In the genomic region with DNA sequence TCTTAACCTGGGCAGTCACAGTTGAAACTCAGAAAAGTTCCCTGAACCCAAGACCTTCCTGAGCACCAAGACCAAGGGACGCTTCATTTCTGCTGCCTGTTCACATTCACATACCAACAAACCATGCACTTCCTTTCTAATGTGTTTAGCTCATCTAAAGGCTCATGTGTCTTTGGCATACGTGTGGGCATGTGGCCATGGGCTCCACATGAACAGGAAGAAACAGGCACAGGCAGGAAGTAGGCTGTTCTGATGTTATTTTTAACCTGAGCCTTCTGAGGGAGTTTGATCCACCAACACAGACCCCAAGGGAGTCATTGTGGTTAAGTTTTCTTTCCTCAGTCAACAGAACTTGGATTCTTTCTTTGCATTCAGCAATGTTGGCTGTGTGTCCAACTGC, we compare ENCODE assay signal across 16 mouse cellular contexts.
DNase-seq lines count a peak whose midpoint lies in the region; ATAC-seq and TF ChIP-seq lines count a peak whose summit lies in the region.
"Had no signal": no experiment of that assay in that cellular context is flagged by ENCODE, and none has a peak within 500 bp of the region (broad histone marks: within the 10 kb centered on the region; RNA-seq: fewer than 3 reads in every experiment).

No protein-coding gene starts in this region.

- no peak overlapping the region for H3K4me2 ChIP-seq in limb, embryonic 14.5 days (replicated peaks; ENCODE audit: low read depth, low read length, severe bottlenecking)
- H3K4me2 ChIP-seq: embryonic facial prominence, embryonic 15.5 days; hindbrain, embryonic 15.5 days had no signal

- no peak for TF ChIP-seq POLR2A in limb, embryonic 14.5 days (IDR thresholded peaks at IDR 0.05; ENCODE audit: borderline replicate concordance, extremely low read depth, insufficient read depth, insufficient read length)
- no peak for TF ChIP-seq POLR2A in thymus, adult 2 months (IDR thresholded peaks at IDR 0.05; ENCODE audit: control insufficient read depth, extremely low read depth, insufficient read depth, low read length, poor library complexity)

- H3K9ac ChIP-seq in limb, embryonic 14.5 days (ENCODE audit: low read depth, low read length, severe bottlenecking) = no peak overlapping the region
- H3K9ac ChIP-seq: embryonic facial prominence, embryonic 15.5 days; hindbrain, embryonic 15.5 days had no signal

- peak; percentile 13 for DNase-seq in limb, embryonic 14.5 days (ENCODE audit: low spot score)
- no peak for DNase-seq in limb, embryonic 10.5 days (ENCODE audit: low spot score)
- peak; percentile 54 to 67 for DNase-seq in CD8-positive naive resting alpha-beta T cell, adult 2 months (ENCODE audit: low read depth in 2 of 2, low spot score in 2 of 2)
- peak; percentile 26 for DNase-seq in fat pad, adult 2 months (ENCODE audit: extremely low read depth, low read depth, low spot score)
- peak; percentile 67 for DNase-seq in thymus, adult 2 months
- DNase-seq in layer of hippocampus, adult 18-20 months (ENCODE audit: low spot score in 2 of 2) = no peak
- DNase-seq in adrenal gland, adult 2 months = no peak
- DNase-seq: adrenal gland, postnatal 36 days; cerebellum, adult 8-10 months; kidney, postnatal 25 days; lung, adult 2 months; spleen, adult 18-20 months had no signal

- TF ChIP-seq CTCF in thymus, adult 2 months (IDR thresholded peaks at IDR 0.05; ENCODE audit: borderline replicate concordance, control insufficient read depth, extremely low read depth, insufficient read depth, low read length, poor library complexity) = no peak

- no peaks in the 10 kb centered on the region for H3K4me1 ChIP-seq in limb, embryonic 14.5 days (ENCODE audit: control insufficient read depth, insufficient read depth, low read length)
- no peaks in the 10 kb centered on the region for H3K4me1 ChIP-seq in limb, embryonic 10.5 days
- peaks cover 29% of the 10 kb centered on the region for H3K4me1 ChIP-seq in thymus, adult 2 months (replicated peaks; ENCODE audit: control insufficient read depth, insufficient read depth, low read length)
- H3K4me1 ChIP-seq: hindbrain, embryonic 15.5 days had no signal

- H3K9me3 ChIP-seq in limb, embryonic 14.5 days (ENCODE audit: control insufficient read depth, low read length) = no peaks in the 10 kb centered on the region
- H3K9me3 ChIP-seq in limb, embryonic 10.5 days (replicated peaks) = no peaks in the 10 kb centered on the region
- H3K9me3 ChIP-seq: embryonic facial prominence, embryonic 15.5 days; hindbrain, embryonic 15.5 days had no signal

- 53% methylated on average over 2 of the region's 2 CpGs for WGBS in limb, embryonic 14.5 days
- 71% methylated on average over 2 of the region's 2 CpGs for WGBS in limb, embryonic 10.5 days
- WGBS in thymus, adult 2 months = 4% methylated on average over 2 of the region's 2 CpGs

- no peaks in the 10 kb centered on the region for H3K27me3 ChIP-seq in limb, embryonic 14.5 days (ENCODE audit: control insufficient read depth, insufficient read depth, low read length)
- H3K27me3 ChIP-seq in limb, embryonic 10.5 days (ENCODE audit: low read depth, poor library complexity, severe bottlenecking) = no peaks in the 10 kb centered on the region
- H3K27me3 ChIP-seq in thymus, adult 2 months (ENCODE audit: control insufficient read depth, insufficient read depth, low read length) = no peaks in the 10 kb centered on the region
- H3K27me3 ChIP-seq: embryonic facial prominence, embryonic 15.5 days; hindbrain, embryonic 15.5 days had no signal

- no peak for ATAC-seq in limb, embryonic 14.5 days (ENCODE audit: low FRiP score, low read depth)
- ATAC-seq: forebrain, embryonic 16.5 days; midbrain, embryonic 16.5 days had no signal

- no peaks in the 10 kb centered on the region for H3K36me3 ChIP-seq in limb, embryonic 14.5 days (ENCODE audit: control insufficient read depth, insufficient read depth, low read length)
- no peaks in the 10 kb centered on the region for H3K36me3 ChIP-seq in limb, embryonic 10.5 days
- H3K36me3 ChIP-seq in thymus, adult 2 months (ENCODE audit: control insufficient read depth, insufficient read depth, low read length) = no peaks in the 10 kb centered on the region
- H3K36me3 ChIP-seq: embryonic facial prominence, embryonic 15.5 days; hindbrain, embryonic 15.5 days had no signal

- H3K4me3 ChIP-seq in limb, embryonic 14.5 days (replicated peaks; ENCODE audit: low read length) = no peak overlapping the region
- H3K4me3 ChIP-seq in limb, embryonic 10.5 days = no peak overlapping the region
- no peak overlapping the region for H3K4me3 ChIP-seq in thymus, adult 2 months (ENCODE audit: control insufficient read depth, insufficient read depth, low read length)
- H3K4me3 ChIP-seq: embryonic facial prominence, embryonic 15.5 days; hindbrain, embryonic 15.5 days had no signal

- no peak overlapping the region for H3K27ac ChIP-seq in limb, embryonic 14.5 days (replicated peaks; ENCODE audit: low read depth, low read length)
- no peak overlapping the region for H3K27ac ChIP-seq in limb, embryonic 10.5 days
- peak overlapping the region; percentile 83 for H3K27ac ChIP-seq in thymus, adult 2 months (ENCODE audit: control insufficient read depth, insufficient read depth, low read length)
- H3K27ac ChIP-seq: embryonic facial prominence, embryonic 15.5 days; hindbrain, embryonic 15.5 days had no signal

Comparison
In these comparisons a context has a peak if more than half of its experiments do, and no peak if none do; other contexts are left out.
1. DNase-seq: peak in limb, embryonic 14.5 days (single experiment), CD8-positive naive resting alpha-beta T cell, adult 2 months (2 of 2), fat pad, adult 2 months (single experiment) and thymus, adult 2 months (single experiment); none in limb, embryonic 10.5 days (single experiment), layer of hippocampus, adult 18-20 months (0 of 2) and adrenal gland, adult 2 months (single experiment).